Mouse (Mus musculus) inflammation-experienced regulatory T-cells, adult 6 months (primary cell): ENCODE results near the gene B3galnt1. TPM values are rescaled to one million over a fixed set of nuclear protein-coding genes. Genes with fewer than 3 reads are reported as not detected.
A peak's percentile ranks its signal among the peaks of the same experiment; 100 is the strongest.

Experiments
- ATAC-seq: one replicate; pipeline ENCODE4 v1.8.0; 2017
- polyA plus RNA-seq, 3 experiments: library from polyadenylated mRNA; unstranded; fragments of 100-300 nt; shearing (Covaris generic); gene quantifications; one replicate each; pipeline ENCODE4 v1.2.1; 2017

Gene B3galnt1
- polyA plus RNA-seq, 3 experiments from 2014 or later: 0.37 TPM; not detected in 2

GRCm38 (mm10) chr3:69563406-69563805 is 35.4 kb downstream of the B3galnt1 start:
- no peak for ATAC-seq

GRCm38 (mm10) chr3:69561686-69562085 is 37.1 kb downstream of the B3galnt1 start:
- no peak for ATAC-seq

- ATAC-seq: no peak
Measured at GRCm38 (mm10) chr3:69559975-69560330, 38.8 kb downstream of the B3galnt1 start.

GRCm38 (mm10) chr3:69559316-69559974 is 39.3 kb downstream of the B3galnt1 start:
- no peak for ATAC-seq

GRCm38 (mm10) chr3:69556092-69556778 is 42.5 kb downstream of the B3galnt1 start:
- ATAC-seq: no peak

GRCm38 (mm10) chr3:69555511-69555910 is 43.2 kb downstream of the B3galnt1 start:
- ATAC-seq: no peak

- ATAC-seq: no peak
Measured at GRCm38 (mm10) chr3:69549602-69550001, 49.2 kb downstream of the B3galnt1 start.

- ATAC-seq: no peak
Measured at GRCm38 (mm10) chr3:69548704-69549455, 49.9 kb downstream of the B3galnt1 start.

- peak; percentile 80 for ATAC-seq
Measured at GRCm38 (mm10) chr3:69545017-69545416, 53.7 kb downstream of the B3galnt1 start.

- no peak for ATAC-seq
Measured at GRCm38 (mm10) chr3:69543730-69544129, 55.0 kb downstream of the B3galnt1 start.

GRCm38 (mm10) chr3:69542962-69543361 is 55.8 kb downstream of the B3galnt1 start:
- ATAC-seq: no peak

- ATAC-seq: no peak
Measured at GRCm38 (mm10) chr3:69535941-69536647, 62.7 kb downstream of the B3galnt1 start.

GRCm38 (mm10) chr3:69535486-69535885 is 63.3 kb downstream of the B3galnt1 start:
- ATAC-seq: no peak

GRCm38 (mm10) chr3:69532687-69533086 is 66.1 kb downstream of the B3galnt1 start:
- no peak for ATAC-seq

- ATAC-seq: no peak
Measured at GRCm38 (mm10) chr3:69531511-69531910, 67.2 kb downstream of the B3galnt1 start.

- no peak for ATAC-seq
Measured at GRCm38 (mm10) chr3:69529576-69529975, 69.2 kb downstream of the B3galnt1 start.

GRCm38 (mm10) chr3:69527384-69527783 is 71.4 kb downstream of the B3galnt1 start:
- ATAC-seq: no peak

- peak; percentile 35 for ATAC-seq
Measured at GRCm38 (mm10) chr3:69525072-69525529, 73.7 kb downstream of the B3galnt1 start.

- ATAC-seq: peak; percentile 32
Measured at GRCm38 (mm10) chr3:69524356-69525071, 74.2 kb downstream of the B3galnt1 start.
